Mouse (Mus musculus) CH12.LX (cell line): ENCODE results near the gene Asxl1.

Experiments used
- CHD2 ChIP-seq: IDR thresholded peaks from 2 replicates; pipeline ENCODE4 v1.6.1; 2011; ENCODE audit warnings: low read length, improper control_type of control experiment
- CTCF ChIP-seq, 2 experiments: IDR thresholded peaks in 1 of 2; conservative IDR thresholded peaks in 1 of 2; 2 replicates each; pipeline ENCODE4 v1.5.1; 2011 to 2012; ENCODE audit warnings: low read depth in 2 of 2, low read length in 2 of 2, improper control_type of control experiment in 1 of 2, inconsistent platforms in 1 of 2, mild to moderate bottlenecking in 1 of 2, moderate library complexity in 1 of 2
- ETS1 ChIP-seq: conservative IDR thresholded peaks from 2 replicates; pipeline ENCODE4 v1.6.1; 2012; ENCODE audit warnings: low read depth, mild to moderate bottlenecking, inconsistent platforms, low read length, improper control_type of control experiment, moderate library complexity
- GABPA ChIP-seq: IDR thresholded peaks from 2 replicates; pipeline ENCODE4 v1.6.1; 2012; ENCODE audit warnings: low read depth, low read length, improper control_type of control experiment, inconsistent platforms; ENCODE audit not compliant: insufficient replicate concordance
- HCFC1 ChIP-seq: IDR thresholded peaks from 2 replicates; pipeline ENCODE4 v1.6.1; 2012; ENCODE audit warnings: low read depth, mild to moderate bottlenecking, inconsistent platforms, low read length, improper control_type of control experiment
- MAFK ChIP-seq: IDR thresholded peaks from 2 replicates; pipeline ENCODE4 v1.6.1; 2011; ENCODE audit warnings: low read length, improper control_type of control experiment; ENCODE audit not compliant: insufficient replicate concordance
- MXI1 ChIP-seq: IDR thresholded peaks from 2 replicates; pipeline ENCODE4 v1.6.1; 2011; ENCODE audit warnings: mild to moderate bottlenecking, low read depth, low read length, improper control_type of control experiment
- NELFE ChIP-seq: IDR thresholded peaks from 2 replicates; pipeline ENCODE4 v1.6.1; 2011; ENCODE audit warnings: low read depth, low read length, improper control_type of control experiment
- POLR2A ChIP-seq: IDR thresholded peaks from 2 replicates; pipeline ENCODE4 v1.6.1; 2011; ENCODE audit warnings: low read depth, mild to moderate bottlenecking, improper control_type of control experiment, low read length
- TBP ChIP-seq: conservative IDR thresholded peaks from 2 replicates; pipeline ENCODE4 v1.6.1; 2011; ENCODE audit warnings: low read depth, low read length, improper control_type of control experiment
- ZNF384 ChIP-seq: IDR thresholded peaks from 2 replicates; pipeline ENCODE4 v1.6.1; 2012; ENCODE audit warnings: low read depth, low read length, improper control_type of control experiment, inconsistent platforms

GRCm38 (mm10) chr2:153347183-153347781 is 1.7 kb downstream of the Asxl1 start:
- TF ChIP-seq MAFK (no peak), POLR2A (no peak), MXI1 (peak; percentile 79), CTCF (conservative IDR thresholded peaks at IDR 0.05 in 1 of 2, IDR thresholded peaks at IDR 0.05 in 1 of 2; ENCODE audit: low read depth in 2 of 2, low read length in 2 of 2) (no peak), NELFE (no peak), HCFC1 (peak; percentile 37), TBP (no peak), CHD2 (peak; percentile 45; the same call in 1 of the 2 replicates), ZNF384 (peak; percentile 36; the same call in 1 of the 2 replicates), ETS1 (no peak), GABPA (no peak)
